11 mouse cellular contexts compared by ENCODE assay signal in genomic region chr12:27437661-27438345, GRCm38 (mm10).
DNase-seq lines count a peak whose midpoint lies in the region; ATAC-seq and TF ChIP-seq lines count a peak whose summit lies in the region.
"Had no signal": no experiment of that assay in that cellular context is flagged by ENCODE, and none has a peak within 500 bp of the region (broad histone marks: within the 10 kb centered on the region; RNA-seq: fewer than 3 reads in every experiment).

No protein-coding gene starts in this region.

- H3K9me3 ChIP-seq in hindbrain, embryonic 11.5 days (ENCODE audit: control insufficient read depth, low read length), result no peaks in the 10 kb centered on the region
- H3K9me3 ChIP-seq in hindbrain, embryonic 10.5 days, result no peaks in the 10 kb centered on the region
- no peaks in the 10 kb centered on the region for H3K9me3 ChIP-seq in lung, postnatal 0 days (ENCODE audit: low read length)
- no peaks in the 10 kb centered on the region for H3K9me3 ChIP-seq in forebrain, embryonic 16.5 days (ENCODE audit: control insufficient read depth, low read length)
- no peaks in the 10 kb centered on the region for H3K9me3 ChIP-seq in midbrain, postnatal 0 days (ENCODE audit: low read length)
- H3K9me3 ChIP-seq: limb, embryonic 15.5 days had no signal

- no peak for ATAC-seq in hindbrain, embryonic 11.5 days (ENCODE audit: low FRiP score)
- no peak for ATAC-seq in lung, postnatal 0 days
- ATAC-seq in forebrain, embryonic 16.5 days, result peak; percentile 61; the same call in 1 of the 2 replicates
- no peak for ATAC-seq in midbrain, postnatal 0 days (ENCODE audit: low FRiP score)

- DNase-seq in hindbrain, embryonic 11.5 days (ENCODE audit: low spot score), result peak; percentile 4
- DNase-seq in hindbrain, embryonic 10.5 days (ENCODE audit: low spot score), result no peak
- DNase-seq in lung, postnatal 0 days (ENCODE audit: low spot score), result peak; percentile 15
- no peak for DNase-seq in lung, postnatal 25 days (ENCODE audit: low spot score)
- peak; percentile 60 for DNase-seq in midbrain, postnatal 0 days (ENCODE audit: low spot score)
- DNase-seq in right cerebral cortex, postnatal 25 days, result no peak
- DNase-seq in frontal cortex, adult 2 months (ENCODE audit: extremely low spot score in 1 of 2, low spot score in 1 of 2), result no peak
- DNase-seq: cerebellum, postnatal 36 days had no signal

- TF ChIP-seq CTCF in lung, postnatal 0 days (IDR thresholded peaks at IDR 0.05), result no peak
- TF ChIP-seq CTCF in midbrain, postnatal 0 days (IDR thresholded peaks at IDR 0.05), result no peak

- no peak overlapping the region for H3K9ac ChIP-seq in hindbrain, embryonic 11.5 days (ENCODE audit: low read depth, low read length)
- H3K9ac ChIP-seq in lung, postnatal 0 days (replicated peaks; ENCODE audit: low read depth), result no peak overlapping the region
- H3K9ac ChIP-seq in forebrain, embryonic 16.5 days (replicated peaks; ENCODE audit: low read depth, low read length), result no peak overlapping the region
- H3K9ac ChIP-seq in midbrain, postnatal 0 days (replicated peaks; ENCODE audit: low read length, poor library complexity, severe bottlenecking), result no peak overlapping the region
- H3K9ac ChIP-seq: limb, embryonic 15.5 days had no signal

- TF ChIP-seq EP300 in lung, postnatal 0 days (IDR thresholded peaks at IDR 0.05), result no peak

- 51% methylated on average over 6 of the region's 6 CpGs for WGBS in hindbrain, embryonic 11.5 days
- WGBS in hindbrain, embryonic 10.5 days, result 55% methylated on average over 6 of the region's 6 CpGs
- 53% methylated on average over 6 of the region's 6 CpGs for WGBS in lung, postnatal 0 days
- WGBS in forebrain, embryonic 16.5 days, result 29% methylated on average over 6 of the region's 6 CpGs
- WGBS in midbrain, postnatal 0 days, result 41% methylated on average over 6 of the region's 6 CpGs

- H3K4me3 ChIP-seq in hindbrain, embryonic 11.5 days (ENCODE audit: low read depth, low read length), result no peak overlapping the region
- no peak overlapping the region for H3K4me3 ChIP-seq in hindbrain, embryonic 10.5 days
- H3K4me3 ChIP-seq in lung, postnatal 0 days (ENCODE audit: low read depth, low read length), result no peak overlapping the region
- no peak overlapping the region for H3K4me3 ChIP-seq in forebrain, embryonic 16.5 days (replicated peaks; ENCODE audit: low read length)
- no peak overlapping the region for H3K4me3 ChIP-seq in midbrain, postnatal 0 days (ENCODE audit: low read depth, low read length)
- H3K4me3 ChIP-seq: limb, embryonic 15.5 days had no signal

- no peaks in the 10 kb centered on the region for H3K27me3 ChIP-seq in hindbrain, embryonic 11.5 days (ENCODE audit: control insufficient read depth, insufficient read depth, low read length)
- no peaks in the 10 kb centered on the region for H3K27me3 ChIP-seq in hindbrain, embryonic 10.5 days (ENCODE audit: insufficient read depth, poor library complexity, severe bottlenecking)
- no peaks in the 10 kb centered on the region for H3K27me3 ChIP-seq in lung, postnatal 0 days (replicated peaks; ENCODE audit: insufficient read depth, low read length)
- H3K27me3 ChIP-seq in forebrain, embryonic 16.5 days (replicated peaks; ENCODE audit: control insufficient read depth, insufficient read depth, low read length), result no peaks in the 10 kb centered on the region
- H3K27me3 ChIP-seq in midbrain, postnatal 0 days (ENCODE audit: insufficient read depth, low read length), result no peaks in the 10 kb centered on the region
- H3K27me3 ChIP-seq: CH12.LX; limb, embryonic 15.5 days had no signal

- no peaks in the 10 kb centered on the region for H3K4me1 ChIP-seq in hindbrain, embryonic 11.5 days (replicated peaks; ENCODE audit: control insufficient read depth, insufficient read depth, low read length)
- peaks cover 6% of the 10 kb centered on the region for H3K4me1 ChIP-seq in hindbrain, embryonic 10.5 days (replicated peaks)
- H3K4me1 ChIP-seq in lung, postnatal 0 days (ENCODE audit: insufficient read depth, low read depth, low read length), result no peaks in the 10 kb centered on the region
- H3K4me1 ChIP-seq in forebrain, embryonic 16.5 days (replicated peaks; ENCODE audit: control insufficient read depth, insufficient read depth, low read length), result peaks cover 4% of the 10 kb centered on the region
- no peaks in the 10 kb centered on the region; the same call in 1 of the 2 replicates for H3K4me1 ChIP-seq in midbrain, postnatal 0 days (ENCODE audit: insufficient read depth, low read length)
- H3K4me1 ChIP-seq: limb, embryonic 15.5 days had no signal

- H3K36me3 ChIP-seq in hindbrain, embryonic 11.5 days (ENCODE audit: control insufficient read depth, insufficient read depth, low read length), result no peaks in the 10 kb centered on the region
- no peaks in the 10 kb centered on the region for H3K36me3 ChIP-seq in hindbrain, embryonic 10.5 days
- no peaks in the 10 kb centered on the region for H3K36me3 ChIP-seq in lung, postnatal 0 days (ENCODE audit: insufficient read depth, low read length)
- H3K36me3 ChIP-seq in forebrain, embryonic 16.5 days (ENCODE audit: control insufficient read depth, insufficient read depth), result no peaks in the 10 kb centered on the region
- no peaks in the 10 kb centered on the region for H3K36me3 ChIP-seq in midbrain, postnatal 0 days (ENCODE audit: insufficient read depth, low read length)
- H3K36me3 ChIP-seq: limb, embryonic 15.5 days had no signal

- H3K27ac ChIP-seq in hindbrain, embryonic 11.5 days (ENCODE audit: low read depth, low read length), result no peak overlapping the region
- H3K27ac ChIP-seq in hindbrain, embryonic 10.5 days, result no peak overlapping the region
- H3K27ac ChIP-seq in lung, postnatal 0 days (ENCODE audit: low read length), result no peak overlapping the region
- no peak overlapping the region for H3K27ac ChIP-seq in forebrain, embryonic 16.5 days (ENCODE audit: low read length)
- no peak overlapping the region for H3K27ac ChIP-seq in midbrain, postnatal 0 days (ENCODE audit: low read depth, low read length)
- H3K27ac ChIP-seq: limb, embryonic 15.5 days had no signal

- no peak overlapping the region for H3K4me2 ChIP-seq in hindbrain, embryonic 11.5 days (replicated peaks; ENCODE audit: low read depth, low read length)
- H3K4me2 ChIP-seq in lung, postnatal 0 days (replicated peaks; ENCODE audit: low read depth, low read length), result no peak overlapping the region
- no peak overlapping the region for H3K4me2 ChIP-seq in forebrain, embryonic 16.5 days (ENCODE audit: low read length)
- no peak overlapping the region for H3K4me2 ChIP-seq in midbrain, postnatal 0 days (ENCODE audit: low read depth, low read length, poor library complexity, severe bottlenecking)
- H3K4me2 ChIP-seq: limb, embryonic 15.5 days had no signal

Comparison
In these comparisons a context has a peak if more than half of its experiments do, and no peak if none do; other contexts are left out.
1. DNase-seq: peak in hindbrain, embryonic 11.5 days (single experiment), lung, postnatal 0 days (single experiment) and midbrain, postnatal 0 days (single experiment); none in hindbrain, embryonic 10.5 days (single experiment), lung, postnatal 25 days (single experiment), right cerebral cortex, postnatal 25 days (single experiment) and frontal cortex, adult 2 months (0 of 2).